Mouse (Mus musculus) heart, postnatal 10 days (tissue): ENCODE measurements at regions not wholly inside any gene's neighbourhood (a gene's known extent, or its start where the extent isn't known, plus 50 kb on each side); places are given as distances from the start of the nearest gene placed in this dataset.

ENCODE experiments used
- DNase-seq, 2 experiments: peaks; one replicate each; pipeline ENCODE4 v3.0.0; 2021
- intact Hi-C: fragments of 180-260 bp; cut with DNase I; formaldehyde crosslinking; loops from one replicate; pipeline ENCODE4 v1.15.1; 2025

GRCm38 (mm10) chr12:7637629-7638028 lies 339.8 kb upstream of the Apob start:
- peak; percentile 37 to 38 for DNase-seq
- intact Hi-C loops: no loop called here

GRCm38 (mm10) chr12:7650851-7651250 lies 326.6 kb upstream of the Apob start:
- no peak for DNase-seq
- intact Hi-C loops: no loop called here

DNA sequence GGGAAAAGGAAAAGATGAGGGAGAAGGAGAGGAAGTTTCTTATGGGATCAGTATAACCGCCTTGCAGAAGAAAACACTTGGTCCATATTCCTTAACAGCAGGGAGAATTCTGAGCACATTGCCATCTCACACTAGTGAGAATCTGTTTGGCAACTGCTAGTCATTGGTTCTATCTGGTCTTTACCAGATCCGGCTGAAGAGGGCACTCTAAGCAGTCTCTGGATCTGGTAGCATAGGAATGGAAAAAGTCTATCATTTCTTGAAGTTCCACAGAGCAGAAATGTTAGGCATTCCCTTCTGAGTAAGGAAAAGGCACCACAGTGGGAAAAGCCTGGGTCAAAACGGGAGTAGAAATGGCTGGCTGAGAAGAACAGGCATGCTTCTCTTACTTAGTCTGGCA lies 315.4 kb upstream of the Apob start:
- intact Hi-C loops: no loop called here
- DNase-seq: no peak

GRCm38 (mm10) chr12:7670114-7670513 lies 307.3 kb upstream of the Apob start:
- DNase-seq: no peak
- intact Hi-C loops: no loop called here

GRCm38 (mm10) chr12:7670561-7670960 lies 306.9 kb upstream of the Apob start:
- intact Hi-C loops: no loop called here
- no peak for DNase-seq

GRCm38 (mm10) chr12:7691996-7692395 lies 285.5 kb upstream of the Apob start:
- no peak for DNase-seq
- intact Hi-C loops: no loop called here

DNA sequence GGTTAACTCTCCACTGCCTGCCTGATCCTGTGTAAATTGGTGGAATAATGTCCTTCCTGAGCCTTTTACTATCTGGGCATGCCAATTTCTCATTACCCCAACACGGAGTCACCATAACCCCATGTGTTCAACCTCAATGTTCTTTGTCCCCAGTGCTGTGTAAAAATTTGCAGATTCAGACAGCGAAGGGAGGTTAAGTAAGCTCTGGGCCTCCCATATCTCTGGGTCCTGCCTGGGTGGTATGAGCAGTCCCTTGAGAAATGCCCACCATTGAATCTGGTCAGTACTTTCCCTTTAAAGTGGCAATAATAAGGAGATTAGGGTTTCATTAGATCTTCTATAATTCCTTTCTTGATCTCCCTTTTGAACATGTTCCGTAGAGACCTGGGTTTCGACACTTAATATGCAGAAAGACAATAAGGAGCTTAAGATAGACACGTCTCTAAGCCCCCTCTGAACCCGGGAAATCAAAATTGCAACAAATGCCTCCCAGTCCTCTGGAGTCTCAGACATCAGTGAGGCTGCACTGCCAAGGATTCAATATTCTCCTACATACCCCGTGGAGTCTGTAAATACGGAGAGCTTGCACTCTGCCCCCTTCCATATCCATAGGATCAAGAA lies 279.0 kb upstream of the Apob start:
- no peak for DNase-seq
- intact Hi-C loops: no loop called here

DNA sequence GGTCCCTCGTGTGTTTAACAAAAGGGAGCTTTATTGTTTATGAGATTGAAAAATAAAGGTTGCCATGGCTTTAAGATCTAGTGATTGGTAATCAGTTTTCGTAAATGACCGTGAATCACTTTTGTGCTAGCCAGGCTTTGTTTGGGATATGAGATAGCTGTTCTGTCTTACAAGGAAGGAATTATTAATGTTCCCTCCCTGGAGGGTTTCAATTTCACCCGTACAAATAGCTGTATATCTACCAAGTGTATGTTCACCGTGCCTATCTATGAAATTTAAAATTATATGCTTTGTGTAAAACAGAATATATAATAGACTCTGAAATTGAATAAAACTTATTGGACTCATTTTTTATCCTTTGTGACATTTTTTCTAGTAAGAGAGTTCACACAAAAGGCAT lies 268.3 kb upstream of the Apob start:
- DNase-seq: no peak
- intact Hi-C loops: no loop called here

DNA sequence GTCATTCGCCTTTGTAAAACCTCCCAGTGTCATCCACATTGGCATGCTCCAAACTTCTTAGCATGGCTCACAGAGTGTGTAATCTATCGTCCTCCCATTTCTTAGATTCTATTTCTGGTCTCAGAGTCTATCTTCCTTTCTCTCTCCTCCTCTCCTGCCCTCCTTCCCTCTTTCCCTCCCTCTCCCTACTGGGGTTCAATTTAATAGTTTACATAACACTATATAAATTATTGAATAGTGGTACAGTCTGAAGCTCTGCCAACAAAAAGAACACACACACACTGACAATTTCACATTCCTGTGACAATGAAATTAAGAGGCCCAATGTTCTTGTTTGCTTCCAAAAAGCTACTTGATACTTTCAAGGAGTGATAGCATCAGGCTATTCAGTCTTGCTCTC lies 267.6 kb upstream of the Apob start:
- no peak for DNase-seq
- intact Hi-C loops: no loop called here

DNA sequence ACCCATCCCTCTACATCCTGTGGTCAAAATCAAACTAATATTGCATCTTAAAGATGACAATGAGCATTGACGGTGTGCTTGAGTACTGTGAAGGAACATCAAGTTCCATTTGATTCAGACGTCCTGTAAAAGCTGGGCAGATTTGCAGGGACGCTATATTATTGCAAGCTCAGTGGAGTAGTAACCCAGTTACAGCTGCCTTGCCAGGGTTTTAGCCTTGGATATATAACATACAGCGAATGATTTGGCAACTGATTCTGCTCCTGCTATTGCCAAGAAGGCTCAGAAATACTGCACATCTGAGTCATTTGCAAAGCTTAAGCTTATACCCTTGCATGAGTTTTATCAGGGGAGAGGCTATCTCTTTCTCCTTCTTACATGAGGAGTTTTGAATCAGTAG lies 262.4 kb upstream of the Apob start:
- intact Hi-C loops: no loop called here
- no peak for DNase-seq

DNA sequence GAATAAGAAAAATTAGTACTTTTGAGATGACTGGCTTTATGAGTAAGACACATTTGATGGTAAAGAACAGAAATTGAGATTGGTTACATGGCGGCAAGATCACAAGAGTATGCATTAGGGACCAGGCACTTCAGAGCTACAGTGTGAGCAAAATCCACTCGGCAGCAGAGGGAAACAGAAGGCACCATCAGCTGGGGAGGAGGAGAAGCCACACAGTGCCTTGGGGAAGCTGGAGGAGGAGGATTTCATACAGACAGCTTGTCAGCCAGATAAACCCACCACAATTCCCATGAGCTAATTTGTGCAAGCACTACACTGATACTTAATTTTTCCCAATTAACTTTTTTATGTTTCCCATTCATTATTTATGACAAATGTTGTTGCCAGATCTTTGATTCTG lies 258.9 kb upstream of the Apob start:
- no peak for DNase-seq
- intact Hi-C loops: no loop called here

DNA sequence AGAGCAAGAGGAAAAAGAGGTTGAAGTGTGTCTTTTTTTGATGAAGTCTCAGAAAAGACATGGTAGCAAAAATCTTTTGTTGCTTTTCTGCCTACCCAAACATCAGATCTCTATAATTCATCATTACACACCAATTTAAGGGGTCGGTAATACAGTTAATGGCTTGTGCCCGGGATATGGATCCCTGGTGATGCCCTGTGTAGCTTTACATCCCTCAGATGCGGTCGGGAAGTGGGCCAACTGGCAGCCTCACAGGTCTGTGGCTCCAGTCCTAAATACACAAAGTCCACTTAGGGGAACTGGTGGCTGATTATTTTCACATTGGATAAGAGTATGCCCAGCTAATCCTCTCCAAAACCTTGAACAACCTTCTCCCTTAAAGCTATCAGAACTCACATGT lies 258.4 kb upstream of the Apob start:
- intact Hi-C loops: no loop called here
- no peak for DNase-seq

GRCm38 (mm10) chr12:7724992-7725391 lies 252.5 kb upstream of the Apob start:
- intact Hi-C loops: no loop called here

DNA sequence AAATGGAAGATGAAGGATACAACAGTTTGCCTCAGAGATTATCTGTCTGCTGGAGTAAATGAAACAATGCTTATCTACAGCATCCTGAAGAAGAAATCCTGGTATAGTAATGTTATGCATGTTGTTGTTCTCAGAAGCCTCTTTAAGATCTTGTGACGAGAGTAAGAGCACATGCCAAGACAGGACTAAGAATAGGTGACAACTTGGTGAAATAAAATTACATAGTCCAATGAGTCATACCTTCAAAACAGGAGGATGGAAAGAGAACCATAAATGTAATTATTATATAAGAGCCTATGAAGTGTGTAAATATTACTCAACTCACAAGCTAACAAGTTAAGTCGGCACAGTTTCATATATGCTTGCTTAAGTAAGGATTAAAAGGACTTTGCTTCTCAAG lies 239.4 kb upstream of the Apob start:
- intact Hi-C loops: no loop called here
- no peak for DNase-seq

More at GRCm38 (mm10) chr12:7724992-7725391, 252.5 kb upstream of the Apob start:
- no peak for DNase-seq

GRCm38 (mm10) chr12:7738629-7739351 lies 238.7 kb upstream of the Apob start:
- intact Hi-C loops: no loop called here

GRCm38 (mm10) chr12:7739352-7739994 lies 238.0 kb upstream of the Apob start:
- no peak for DNase-seq
- intact Hi-C loops: no loop called here

More at GRCm38 (mm10) chr12:7738629-7739351, 238.7 kb upstream of the Apob start:
- DNase-seq: no peak

- intact Hi-C loops: no loop called here
- DNase-seq: no peak
These were observed 230.7 kb upstream of the Apob start for GRCm38 (mm10) chr12:7746708-7747107.

GRCm38 (mm10) chr12:7749319-7750238 lies 227.9 kb upstream of the Apob start:
- intact Hi-C loops: no loop called here
- DNase-seq: no peak

DNA sequence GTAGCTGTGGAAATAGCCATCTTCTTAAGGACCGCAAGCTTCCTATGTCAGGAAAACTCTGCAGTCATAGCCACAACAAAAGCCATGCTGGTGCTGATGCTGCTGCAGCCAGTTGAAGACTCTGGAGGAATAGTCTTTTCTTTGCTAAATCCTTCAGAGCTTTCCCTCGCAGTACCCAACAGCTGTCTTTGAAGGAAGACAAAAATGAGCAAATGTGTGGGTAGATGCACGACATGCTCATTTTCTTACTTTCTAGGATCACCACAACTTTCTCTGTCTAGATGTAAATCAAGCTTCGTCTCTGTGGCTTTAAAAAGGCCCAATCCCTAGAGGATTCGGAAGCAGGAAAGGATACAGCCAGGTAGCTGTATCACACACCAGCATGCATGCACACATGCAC lies 222.6 kb upstream of the Apob start:
- intact Hi-C loops: no loop called here

GRCm38 (mm10) chr12:7764795-7765697 lies 212.4 kb upstream of the Apob start:
- DNase-seq: no peak
- intact Hi-C loops: no loop called here

More for the DNA sequence above, 222.6 kb upstream of the Apob start:
- no peak for DNase-seq
